Mouse (Mus musculus): ENCODE measurements around the gene 4930572O03Rik.
"Not testable (repeated sequence)": the region's sequence is repeated elsewhere in the genome, so short reads cannot be mapped to it uniquely, and the experiment has no call there.

The 4930572O03Rik gene

GRCm38 (mm10) chr5:15656959-15657358 is at the start of gene 4930572O03Rik:
Gene 4930572O03Rik (minus strand): TSS chr5:15657059.
- not testable (repeated sequence) for DNase-seq (ENCODE audit: low spot score in 2 of 2)

GRCm38 (mm10) chr5:15702891-15703290 is 46.0 kb upstream of the 4930572O03Rik start:
- peak in 1 of 2 experiments; percentile 8 for DNase-seq (ENCODE audit: low spot score in 2 of 2)

- DNase-seq (ENCODE audit: low spot score in 2 of 2): not testable (repeated sequence)
Observed at GRCm38 (mm10) chr5:15697719-15698118, 40.9 kb upstream of the 4930572O03Rik start.

- DNase-seq (ENCODE audit: low spot score in 2 of 2): not testable (repeated sequence)
Observed at GRCm38 (mm10) chr5:15691849-15692248, 35.0 kb upstream of the 4930572O03Rik start.

- not testable (repeated sequence) for DNase-seq (ENCODE audit: low spot score in 2 of 2)
Observed at GRCm38 (mm10) chr5:15690822-15691221, 34.0 kb upstream of the 4930572O03Rik start.

- not testable (repeated sequence) for DNase-seq (ENCODE audit: low spot score in 2 of 2)
Observed at GRCm38 (mm10) chr5:15689659-15690213, 32.9 kb upstream of the 4930572O03Rik start.

- DNase-seq (ENCODE audit: low spot score in 2 of 2): not testable (repeated sequence)
Observed at GRCm38 (mm10) chr5:15688874-15689658, 32.2 kb upstream of the 4930572O03Rik start.

- not testable (repeated sequence) for DNase-seq (ENCODE audit: low spot score in 2 of 2)
Observed at GRCm38 (mm10) chr5:15681301-15682035, 24.6 kb upstream of the 4930572O03Rik start.

GRCm38 (mm10) chr5:15679980-15680949 is 23.4 kb upstream of the 4930572O03Rik start:
- DNase-seq (ENCODE audit: low spot score in 2 of 2): not testable (repeated sequence)

GRCm38 (mm10) chr5:15678907-15679306 is 22.0 kb upstream of the 4930572O03Rik start:
- not testable (repeated sequence) for DNase-seq (ENCODE audit: low spot score in 2 of 2)

GRCm38 (mm10) chr5:15677750-15678149 is 20.9 kb upstream of the 4930572O03Rik start:
- DNase-seq (ENCODE audit: low spot score in 2 of 2): not testable (repeated sequence)

GRCm38 (mm10) chr5:15674429-15675244 is 17.8 kb upstream of the 4930572O03Rik start:
- not testable (repeated sequence) for DNase-seq (ENCODE audit: low spot score in 2 of 2)

GRCm38 (mm10) chr5:15673989-15674388 is 17.1 kb upstream of the 4930572O03Rik start:
- not testable (repeated sequence) for DNase-seq (ENCODE audit: low spot score in 2 of 2)

GRCm38 (mm10) chr5:15670789-15671188 is 13.9 kb upstream of the 4930572O03Rik start:
- DNase-seq (ENCODE audit: low spot score in 2 of 2): not testable (repeated sequence)

- DNase-seq (ENCODE audit: low spot score in 2 of 2): not testable (repeated sequence)
Observed at GRCm38 (mm10) chr5:15663847-15664246, 7.0 kb upstream of the 4930572O03Rik start.

GRCm38 (mm10) chr5:15652334-15652733 is 4.5 kb downstream of the 4930572O03Rik start:
- not testable (repeated sequence) for DNase-seq (ENCODE audit: low spot score in 2 of 2)

GRCm38 (mm10) chr5:15645707-15646106 is 11.2 kb downstream of the 4930572O03Rik start:
- not testable (repeated sequence) for DNase-seq (ENCODE audit: low spot score in 2 of 2)

- DNase-seq (ENCODE audit: low spot score in 2 of 2): not testable (repeated sequence)
Observed at GRCm38 (mm10) chr5:15637637-15638036, 19.2 kb downstream of the 4930572O03Rik start.

GRCm38 (mm10) chr5:15630068-15630467 is 26.8 kb downstream of the 4930572O03Rik start:
- DNase-seq (ENCODE audit: low spot score in 2 of 2): peak in 1 of 2 experiments; percentile 14

GRCm38 (mm10) chr5:15628136-15628535 is 28.7 kb downstream of the 4930572O03Rik start:
- DNase-seq (ENCODE audit: low spot score in 2 of 2): not testable (repeated sequence)
